Mouse (Mus musculus): ENCODE data around the gene Hs3st3b1.

The Hs3st3b1 gene

DNA sequence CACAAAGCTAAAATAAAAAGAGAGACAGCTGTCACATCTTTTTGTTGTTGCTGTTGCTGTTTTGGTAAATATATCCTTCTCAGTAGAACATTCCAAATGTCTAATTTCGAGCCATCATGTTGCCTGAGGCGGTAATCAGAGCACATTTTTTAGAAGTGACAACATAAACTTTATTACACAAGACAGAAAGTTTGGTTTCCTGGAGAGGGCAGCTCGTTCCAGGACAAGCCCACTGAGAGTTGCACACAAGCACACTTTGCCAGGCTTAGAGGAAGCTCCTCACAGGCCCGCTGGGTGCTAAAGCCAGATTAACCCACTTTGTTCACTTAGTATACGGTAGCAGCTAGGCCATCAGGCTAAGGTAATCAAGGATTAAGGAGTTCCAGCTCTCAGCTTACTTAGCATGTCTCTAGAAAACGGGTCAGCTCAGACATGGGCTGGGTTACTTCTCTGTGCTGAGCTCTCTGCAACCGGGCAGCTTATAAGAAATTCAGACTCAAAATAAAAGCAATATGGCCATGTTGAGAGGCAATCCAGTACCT lies 30.5 kb downstream of the Hs3st3b1 start:
- 74% methylated on average over 7 of the region's 7 CpGs for WGBS

DNA sequence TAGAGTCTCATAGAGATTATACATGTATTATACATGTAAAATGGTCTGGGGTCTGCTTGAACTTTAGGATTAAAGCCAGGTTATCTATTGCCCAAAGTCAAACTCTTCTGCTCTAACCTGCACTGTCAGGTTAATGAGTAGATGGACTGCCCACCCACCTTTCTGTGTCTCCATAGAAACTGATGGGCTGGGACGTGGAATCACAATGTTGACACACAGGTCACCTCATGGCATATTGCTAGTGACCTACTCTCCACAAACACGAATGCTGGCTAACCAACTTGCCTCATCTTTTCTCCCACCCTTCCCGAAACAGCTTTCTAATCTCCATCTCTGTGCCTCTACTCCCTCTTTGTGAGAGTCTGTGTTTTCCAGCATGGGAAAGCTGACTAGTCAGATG lies 38.7 kb downstream of the Hs3st3b1 start:
- 95% methylated on average over 3 of the region's 3 CpGs for WGBS

DNA sequence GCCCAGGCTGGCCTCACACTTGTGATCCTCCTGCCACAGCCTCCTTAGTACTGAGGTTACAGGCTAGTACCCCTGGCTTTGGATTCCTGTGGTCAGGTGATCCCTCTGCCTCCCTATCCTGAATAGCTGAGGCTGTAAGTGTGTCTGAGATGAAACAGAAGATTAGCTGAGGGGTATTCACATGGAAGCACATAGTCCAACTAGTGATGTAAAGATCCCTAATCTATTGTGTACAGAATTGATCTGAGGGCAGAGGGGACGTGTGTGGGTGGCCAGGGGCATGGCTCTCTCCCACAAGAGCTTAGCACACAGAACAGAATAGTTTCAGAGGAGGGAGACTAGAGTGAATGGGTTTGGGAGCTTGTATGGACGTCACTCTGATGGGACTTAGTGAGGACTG lies 41.8 kb downstream of the Hs3st3b1 start:
- 63% methylated on average over 2 of the region's 2 CpGs for WGBS

DNA sequence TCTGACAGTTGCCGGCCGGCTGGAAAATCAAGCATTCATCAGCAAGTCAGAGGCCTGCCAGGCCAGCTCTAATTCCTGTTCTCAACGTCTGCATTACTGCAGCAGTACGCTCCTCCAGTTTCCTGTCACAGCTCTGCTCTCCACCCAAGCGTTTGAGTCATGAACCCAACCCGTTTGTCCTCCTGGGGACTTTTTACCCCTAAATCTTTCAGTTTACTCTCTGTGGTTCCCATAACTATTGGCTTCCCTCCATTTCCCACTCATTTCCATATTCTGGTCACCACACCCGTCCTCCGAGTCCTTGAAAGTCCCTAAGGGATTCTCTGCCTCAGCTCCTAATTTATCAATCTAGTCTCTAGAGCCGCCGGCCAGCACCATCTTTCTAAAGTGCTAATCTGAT lies 42.8 kb downstream of the Hs3st3b1 start:
- WGBS = 75% methylated on average over 10 of the region's 10 CpGs

DNA sequence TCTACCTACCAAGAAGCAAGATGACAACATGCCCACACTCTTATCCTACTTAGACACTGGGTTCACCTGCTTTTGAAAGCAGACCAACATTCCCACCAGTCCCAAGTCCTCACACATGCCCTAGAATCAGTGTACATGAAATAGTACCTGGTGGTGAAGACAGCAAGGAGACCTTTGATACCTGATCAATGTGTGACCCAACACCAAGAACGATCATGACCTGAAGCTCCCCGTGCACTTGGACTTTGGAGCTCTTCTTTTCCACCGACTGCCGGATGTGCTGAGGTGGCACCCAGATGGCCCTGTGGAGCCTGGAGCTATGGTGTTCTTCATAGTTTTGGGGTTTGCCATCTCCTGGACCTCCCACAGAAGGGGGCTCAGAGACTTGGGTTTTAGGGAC lies 43.5 kb downstream of the Hs3st3b1 start:
- WGBS = 99% methylated on average over 4 of the region's 4 CpGs

DNA sequence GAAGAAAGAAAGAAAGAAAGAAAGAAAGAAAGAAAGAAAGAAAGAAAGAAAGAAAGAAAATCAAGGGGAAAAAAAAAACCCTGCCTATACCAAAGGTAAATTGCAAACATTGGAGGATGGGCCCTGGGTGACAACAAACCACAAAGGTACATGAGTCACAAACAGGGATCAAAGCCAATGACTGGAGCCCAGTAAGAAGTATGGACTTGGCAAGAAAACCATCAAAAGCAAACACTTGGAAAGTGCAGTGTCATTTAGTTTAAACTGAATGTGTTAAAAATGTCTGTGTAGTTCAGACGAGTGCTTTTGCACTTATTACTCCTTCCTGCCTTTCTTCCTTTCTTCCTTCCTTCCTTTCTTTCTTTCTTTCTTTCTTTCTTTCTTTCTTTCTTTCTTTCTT lies 59.3 kb downstream of the Hs3st3b1 start:
- 29% methylated on average over 1 of the region's 1 CpGs for WGBS

DNA sequence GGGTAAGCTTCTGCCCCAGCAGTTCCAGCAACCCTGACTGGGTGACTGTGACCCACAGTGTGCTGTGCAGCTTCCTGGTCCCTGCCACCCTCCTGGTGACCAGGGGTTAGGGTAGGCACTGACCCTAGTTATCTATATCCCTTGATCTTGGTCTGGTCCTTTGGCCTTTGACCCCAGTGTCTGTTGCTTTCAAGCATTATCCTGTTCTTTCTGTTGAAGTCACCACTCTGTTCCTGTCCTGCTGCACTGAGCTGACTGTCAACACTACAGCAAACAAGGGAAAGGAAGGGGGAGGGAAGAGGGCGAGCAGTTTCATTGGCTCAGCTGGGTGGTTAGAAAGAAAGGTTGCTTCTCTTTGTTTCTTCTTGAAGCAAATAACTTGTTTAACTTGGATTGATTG lies 60.1 kb downstream of the Hs3st3b1 start:
- WGBS = 78% methylated on average over 1 of the region's 1 CpGs

DNA sequence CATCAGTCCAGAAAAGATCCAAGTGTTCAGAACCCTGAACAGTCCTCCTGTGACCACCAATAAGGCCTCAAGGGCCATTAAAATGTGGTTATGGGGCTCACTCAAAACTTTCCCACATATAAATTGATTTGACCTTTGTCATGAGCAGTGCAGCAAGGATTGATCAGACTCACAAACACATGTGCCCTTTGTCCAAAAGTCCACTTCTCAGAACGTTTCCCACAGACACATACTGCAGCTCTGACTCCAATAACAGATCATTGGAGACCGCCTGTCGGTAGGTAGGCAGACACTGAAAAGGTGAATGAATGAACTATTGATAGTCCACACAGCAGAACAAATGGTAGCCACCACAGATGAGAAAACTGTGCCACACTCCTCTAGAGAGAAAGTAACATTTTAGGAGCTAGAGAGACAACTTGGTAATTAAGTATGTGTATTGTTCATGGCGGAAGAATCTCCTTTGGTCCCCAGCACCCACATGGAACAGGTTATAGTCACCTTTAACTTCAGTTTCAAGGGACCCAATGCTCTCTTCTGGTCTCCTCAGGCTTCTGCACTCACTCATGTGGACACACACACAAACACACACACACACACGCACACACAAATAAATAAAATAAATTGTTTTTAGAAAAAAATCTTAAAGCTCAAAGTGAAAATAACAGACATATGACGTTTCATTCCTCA lies 70.9 kb downstream of the Hs3st3b1 start:
- 90% methylated on average over 6 of the region's 6 CpGs for WGBS

DNA sequence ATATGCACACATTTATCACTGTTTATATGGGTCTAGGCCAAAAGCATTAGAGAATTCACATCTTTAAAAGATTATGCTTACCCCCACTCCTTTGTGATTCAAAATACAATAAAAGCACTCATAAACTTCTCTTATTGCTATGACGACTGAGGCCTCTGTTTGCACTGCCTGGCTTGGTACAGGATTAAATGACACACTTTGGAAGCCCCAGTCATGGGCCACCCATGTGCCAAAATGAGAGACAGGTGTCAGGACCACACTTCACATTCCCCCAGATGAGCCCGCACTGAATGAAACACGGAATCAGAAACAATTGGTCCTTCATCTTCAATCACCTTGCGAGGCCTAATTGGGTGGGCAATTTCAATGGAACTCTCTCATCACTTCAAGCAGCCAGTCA lies 71.8 kb downstream of the Hs3st3b1 start:
- 87% methylated on average over 4 of the region's 4 CpGs for WGBS

DNA sequence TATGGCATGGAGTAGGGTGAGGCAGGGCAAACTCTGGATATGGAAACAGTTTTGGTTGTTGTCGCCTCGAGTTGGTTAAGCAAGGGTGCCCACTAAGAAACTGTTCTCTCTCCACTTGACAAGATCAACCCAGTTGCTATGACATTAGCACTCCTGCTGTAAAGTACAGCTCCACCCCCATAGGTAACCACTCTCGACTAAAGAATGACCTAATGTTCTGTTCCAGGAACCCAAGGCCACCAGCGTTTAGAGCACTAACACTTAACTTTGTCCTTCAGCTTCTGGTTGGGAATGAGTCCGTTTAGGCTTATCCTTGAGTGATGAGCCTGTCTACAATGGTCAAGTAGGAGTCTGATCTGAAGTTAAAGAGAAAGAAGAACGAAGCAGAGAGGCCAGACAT lies 76.7 kb downstream of the Hs3st3b1 start:
- no CpG with 5 or more reads among the region's 6 CpGs for whole genome bisulfite sequencing

DNA sequence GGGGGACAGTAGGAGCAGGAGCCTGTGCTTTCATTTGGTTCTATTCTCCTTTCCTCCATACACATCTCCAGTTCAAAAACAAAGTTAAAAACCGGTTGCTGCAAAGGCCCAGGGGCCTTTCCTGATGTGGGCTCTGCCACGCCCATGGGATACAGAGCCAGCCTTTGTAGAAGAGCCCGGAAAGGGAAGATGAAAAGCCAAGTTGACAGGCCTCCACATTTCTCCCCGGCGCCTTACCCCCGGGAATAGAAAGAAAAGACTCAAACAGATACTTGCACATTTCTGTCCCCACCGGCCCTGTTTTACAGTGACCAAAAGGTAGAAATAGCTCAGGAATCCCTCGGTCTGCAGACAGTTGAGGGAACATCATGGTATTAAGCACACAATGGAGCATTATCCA lies 77.4 kb downstream of the Hs3st3b1 start:
- 69% methylated on average over 8 of the region's 8 CpGs for WGBS

DNA sequence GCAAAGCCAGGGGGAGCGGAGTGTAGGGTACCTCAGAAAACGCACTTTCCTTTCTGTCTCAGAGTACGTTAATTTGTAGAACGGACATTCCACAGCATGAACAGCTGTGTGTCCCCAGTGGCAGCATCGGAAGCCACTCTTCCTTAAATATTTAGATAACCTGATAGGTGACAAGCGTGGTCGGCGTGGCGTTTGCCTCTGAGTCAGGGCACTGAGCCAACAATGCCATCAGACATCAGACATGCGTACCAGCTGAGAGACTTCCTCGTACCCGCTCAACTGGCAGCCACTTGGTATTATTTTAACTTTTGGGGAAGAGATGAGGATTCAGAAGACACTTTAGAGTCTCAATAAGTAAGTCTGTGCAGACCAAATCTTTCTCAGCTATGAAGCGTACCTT lies 84.6 kb downstream of the Hs3st3b1 start:
- 78% methylated on average over 13 of the region's 13 CpGs for WGBS
